Mouse (Mus musculus) midbrain, embryonic 15.5 days (tissue): Measurements from ENCODE around the gene Pax6. TPM values are rescaled to one million over a fixed set of nuclear protein-coding genes. Genes with fewer than 3 reads are reported as not detected.

ENCODE experiments used
- ATAC-seq: fragments of 200-750 bp; cut with Nextera tagmentation; replicated peaks from 2 replicates; pipeline ENCODE4 v1.8.0; 2017; ENCODE audit warnings: moderate TSS enrichment
- H3K27ac ChIP-seq: fragments of 300-500 bp; sonication (generic); 2 replicates; pipeline ENCODE4 v1.5.1; 2015; ENCODE audit warnings: mild to moderate bottlenecking, inconsistent platforms
- H3K27me3 ChIP-seq: fragments of 300-500 bp; sonication (generic); replicated peaks from 2 replicates; pipeline ENCODE4 v1.6.1; 2015; ENCODE audit warnings: inconsistent platforms
- H3K36me3 ChIP-seq: fragments of 300-500 bp; sonication (generic); replicated peaks from 2 replicates; pipeline ENCODE4 v1.6.1; 2015; ENCODE audit warnings: inconsistent platforms
- H3K4me1 ChIP-seq: fragments of 300-500 bp; sonication (generic); 2 replicates; pipeline ENCODE4 v1.6.1; 2015; ENCODE audit warnings: inconsistent platforms
- H3K4me2 ChIP-seq: fragments of 300-500 bp; sonication (generic); 2 replicates; pipeline ENCODE4 v1.6.1; 2015; ENCODE audit warnings: inconsistent platforms, mild to moderate bottlenecking, moderate library complexity
- H3K4me3 ChIP-seq: fragments of 300-500 bp; sonication (generic); 2 replicates; pipeline ENCODE4 v1.5.1; 2015; ENCODE audit warnings: mild to moderate bottlenecking, inconsistent platforms
- H3K9ac ChIP-seq: fragments of 300-500 bp; sonication (generic); 2 replicates; pipeline ENCODE4 v1.6.1; 2015; ENCODE audit warnings: mild to moderate bottlenecking, inconsistent platforms
- H3K9me3 ChIP-seq: fragments of 300-500 bp; sonication (generic); 2 replicates; pipeline ENCODE4 v1.6.1; 2016; ENCODE audit warnings: inconsistent platforms
- WGBS: fragments of 180-500 bp; shearing (Covaris S2); methylation state at CpG from one replicate; pipeline ENCODE4 v1.1.7; 2015; ENCODE audit warnings: mixed read lengths; 5-methylcytosine and 5-hydroxymethylcytosine counted together
- polyA plus RNA-seq: library from polyadenylated mRNA; unstranded; fragments of >200 nt; fragmentation: Nextera tagmentation; extraction: Ambion mirVana; gene quantifications from 2 replicates; pipeline ENCODE4 v1.2.1, GENCODE M21; 2015

Gene Pax6
- polyA plus RNA-seq, 1 experiment from 2014 or later = 22.5 TPM

- under 1% methylated on average over 17 of the region's 17 CpGs for WGBS
- H3K9me3 ChIP-seq = no peaks in the 10 kb centered on the region
- 0 out of 2 replicates have a peak, but pooled peaks have one; percentile 6 for ATAC-seq
- peaks cover 19% of the 10 kb centered on the region for H3K4me1 ChIP-seq
- no peaks in the 10 kb centered on the region for H3K36me3 ChIP-seq
- H3K27ac ChIP-seq = 0 out of 2 replicates have a peak overlapping the region, but pooled peaks have one; percentile 21
- peak overlapping the region; percentile 33 for H3K4me2 ChIP-seq
- H3K4me3 ChIP-seq = 0 out of 2 replicates have a peak overlapping the region, but pooled peaks have one; percentile 11
- H3K9ac ChIP-seq = no peak overlapping the region
- peaks cover 83% of the 10 kb centered on the region for H3K27me3 ChIP-seq
These were observed 19.3 kb downstream of the Pax6 start for GRCm38 (mm10) chr2:105688011-105688410.

DNA sequence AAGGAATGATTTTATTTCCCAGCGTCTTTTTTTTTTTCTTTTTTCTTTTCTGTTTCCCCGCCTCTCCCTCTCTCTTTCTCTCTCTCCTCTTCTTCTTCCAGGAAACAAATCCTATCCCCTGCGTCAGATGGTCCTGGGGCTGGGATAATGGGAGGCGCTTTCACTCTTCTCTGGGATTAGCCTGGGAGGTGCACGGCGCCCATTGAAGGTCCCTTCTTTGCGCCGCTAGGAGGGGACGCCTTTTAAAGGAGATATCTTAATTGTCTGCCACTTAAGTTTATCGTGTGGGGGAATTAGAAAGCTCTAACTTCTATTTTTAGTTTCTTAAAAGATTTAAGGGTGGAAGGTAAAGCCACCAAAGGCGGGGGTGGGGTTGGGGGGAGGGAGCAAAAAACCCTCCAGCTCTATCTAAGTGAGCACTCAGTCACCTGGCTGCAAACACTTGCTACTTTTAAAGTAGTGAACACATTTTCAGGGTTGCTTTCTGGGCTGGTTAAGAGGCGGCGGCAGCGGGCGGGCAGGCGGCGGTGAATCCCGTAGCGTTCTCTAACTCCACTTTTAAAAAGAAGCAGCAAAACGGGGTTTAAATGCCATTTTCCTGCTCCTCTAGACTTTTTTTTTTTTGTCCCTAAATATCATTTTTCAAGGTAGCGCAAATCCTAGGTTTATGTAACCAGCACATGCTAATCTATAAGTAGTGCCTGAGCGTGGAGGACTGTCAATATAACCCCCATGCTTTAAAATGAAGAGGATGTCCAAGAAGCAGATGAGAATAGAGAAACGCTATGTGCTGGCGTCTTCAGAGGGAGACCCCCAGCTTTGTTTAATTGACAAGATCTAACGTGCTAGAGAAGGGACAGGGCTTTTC is 20.0 kb downstream of the Pax6 start:
- WGBS = 1% methylated on average over 25 of the region's 25 CpGs
- ATAC-seq = no peak

DNA sequence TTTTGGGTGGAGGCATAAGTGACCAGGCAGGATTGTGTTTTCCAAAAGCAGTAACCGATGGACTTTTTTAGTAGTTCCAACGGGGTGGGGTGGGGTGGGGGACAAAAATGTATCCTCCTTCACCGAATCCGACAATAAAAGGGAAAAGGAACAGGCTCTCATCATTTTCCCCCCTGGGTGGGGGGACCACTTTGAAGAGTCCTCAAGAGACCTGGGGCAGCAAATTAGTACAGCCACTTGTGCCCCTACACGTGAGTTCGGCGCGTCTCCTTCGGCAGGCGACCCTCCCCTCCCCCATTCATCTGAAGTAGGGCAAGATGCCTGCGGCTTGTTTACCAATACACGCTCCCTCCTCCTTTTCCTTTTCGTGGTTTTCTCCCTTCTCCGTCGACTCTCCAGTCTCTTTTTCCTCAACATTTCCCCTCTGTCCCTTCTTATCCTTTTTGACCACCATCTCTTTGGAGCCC is 20.6 kb downstream of the Pax6 start:
- Histone ChIP-seq H3K4me2 (peak overlapping the region; percentile 33), H3K27ac (no peak overlapping the region), H3K27me3 (peaks cover 83% of the 10 kb centered on the region), H3K4me1 (peaks cover 19% of the 10 kb centered on the region), H3K36me3 (no peaks in the 10 kb centered on the region), H3K4me3 (peak overlapping the region; percentile 5; the same call in 1 of the 2 replicates), H3K9ac (no peak overlapping the region), H3K9me3 (no peaks in the 10 kb centered on the region)
- no peak for ATAC-seq
- 0% methylated on average over 15 of the region's 15 CpGs for WGBS

More for the DNA sequence above, 20.0 kb downstream of the Pax6 start:
- Histone ChIP-seq H3K27ac (no peak overlapping the region), H3K4me3 (peak overlapping the region; percentile 5; the same call in 1 of the 2 replicates), H3K36me3 (no peaks in the 10 kb centered on the region), H3K27me3 (peaks cover 85% of the 10 kb centered on the region), H3K9me3 (no peaks in the 10 kb centered on the region), H3K4me1 (peaks cover 19% of the 10 kb centered on the region), H3K9ac (no peak overlapping the region), H3K4me2 (peak overlapping the region; percentile 33)

DNA sequence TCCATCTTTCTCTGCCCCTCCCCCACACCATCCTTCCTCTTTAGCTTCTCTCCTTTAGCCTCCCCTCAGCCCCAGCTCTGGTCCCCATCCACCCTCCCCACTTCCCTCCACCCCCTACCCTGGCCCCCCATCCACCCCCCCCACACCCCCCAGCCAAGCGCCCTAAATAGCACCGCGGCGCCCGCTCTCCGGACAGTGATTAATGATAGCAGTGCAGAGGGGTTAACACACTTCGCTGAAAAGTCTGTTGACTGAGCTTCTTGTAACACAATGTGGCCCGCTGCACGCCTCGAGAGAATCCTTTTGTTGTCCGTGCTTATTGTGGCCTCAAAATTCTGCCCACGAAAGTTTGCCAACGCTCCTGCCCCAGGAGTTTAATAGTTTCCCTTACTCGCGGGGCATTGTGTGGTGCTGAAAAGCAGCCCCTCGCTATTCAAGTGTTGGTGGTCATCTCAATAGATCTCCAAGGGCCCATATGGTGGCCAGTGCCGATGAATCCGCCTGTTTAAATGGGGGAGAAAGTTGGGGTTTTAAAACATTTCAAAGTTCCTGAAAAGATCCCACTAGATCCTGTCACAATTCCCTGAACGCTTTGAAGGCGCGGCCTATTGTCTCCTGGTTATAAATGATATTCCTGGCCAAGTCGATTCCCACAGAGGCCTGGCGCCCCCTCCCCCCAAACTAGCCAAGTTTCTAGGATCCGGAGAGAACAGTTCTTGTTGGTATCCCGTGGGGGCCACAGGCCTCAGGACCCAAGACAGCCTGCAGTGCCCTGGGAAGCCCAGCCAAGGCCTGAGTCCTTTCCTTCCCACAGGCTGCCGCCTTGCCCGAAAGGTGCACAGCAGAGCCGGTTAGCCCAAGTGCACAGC is 21.3 kb downstream of the Pax6 start:
- Histone ChIP-seq H3K4me3 (no peak overlapping the region), H3K4me1 (peaks cover 19% of the 10 kb centered on the region), H3K4me2 (peak overlapping the region; percentile 33), H3K27me3 (peaks cover 82% of the 10 kb centered on the region), H3K9ac (no peak overlapping the region), H3K9me3 (no peaks in the 10 kb centered on the region), H3K36me3 (no peaks in the 10 kb centered on the region), H3K27ac (no peak overlapping the region)
- no peak; the same call in 1 of the 2 replicates for ATAC-seq
- 2% methylated on average over 28 of the region's 28 CpGs for WGBS

GRCm38 (mm10) chr2:105691296-105691695 is 22.6 kb downstream of the Pax6 start:
- peaks cover 19% of the 10 kb centered on the region for H3K4me1 ChIP-seq
- H3K27ac ChIP-seq = no peak overlapping the region
- no peak for ATAC-seq
- H3K9ac ChIP-seq = no peak overlapping the region
- 6% methylated on average over 10 of the region's 10 CpGs for WGBS
- no peaks in the 10 kb centered on the region for H3K36me3 ChIP-seq
- H3K9me3 ChIP-seq = no peaks in the 10 kb centered on the region
- peaks cover 78% of the 10 kb centered on the region for H3K27me3 ChIP-seq
- H3K4me2 ChIP-seq = no peak overlapping the region
- H3K4me3 ChIP-seq = no peak overlapping the region

DNA sequence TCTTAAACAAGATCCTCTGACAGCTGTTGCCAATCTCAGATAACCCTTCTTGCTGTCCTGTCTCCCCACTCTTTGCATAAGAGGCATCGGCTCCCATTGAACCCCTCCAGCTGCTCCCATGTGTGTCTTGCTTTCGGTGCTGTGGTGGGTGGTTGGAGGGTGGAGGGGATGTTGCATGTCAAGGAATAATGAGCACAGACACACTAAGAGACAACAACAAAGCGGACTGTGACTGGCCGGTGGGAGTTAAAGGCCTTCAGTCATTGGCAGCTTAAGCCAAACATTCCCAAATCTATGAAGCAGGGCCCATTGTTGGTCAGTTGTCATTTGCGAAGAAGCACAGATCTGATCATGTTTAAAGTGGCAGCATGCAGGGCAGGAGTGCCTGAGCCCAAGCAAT is 29.0 kb downstream of the Pax6 start:
- H3K27me3 ChIP-seq = peaks cover 31% of the 10 kb centered on the region
- WGBS = 59% methylated on average over 5 of the region's 5 CpGs

GRCm38 (mm10) chr2:105698631-105699030 is 29.9 kb downstream of the Pax6 start:
- no peaks in the 10 kb centered on the region for H3K9me3 ChIP-seq
- H3K4me2 ChIP-seq = no peak overlapping the region
- peaks cover 22% of the 10 kb centered on the region for H3K27me3 ChIP-seq
- H3K9ac ChIP-seq = no peak overlapping the region
- no peak overlapping the region for H3K27ac ChIP-seq
- no peak overlapping the region for H3K4me3 ChIP-seq
- no peaks in the 10 kb centered on the region for H3K36me3 ChIP-seq
- ATAC-seq = no peak; the same call in 1 of the 2 replicates
- WGBS = 88% methylated on average over 2 of the region's 2 CpGs
- no peaks in the 10 kb centered on the region for H3K4me1 ChIP-seq

More for the DNA sequence above, 29.0 kb downstream of the Pax6 start:
- no peak for ATAC-seq
- no peak overlapping the region for H3K4me2 ChIP-seq
- H3K4me3 ChIP-seq = no peak overlapping the region
- no peaks in the 10 kb centered on the region for H3K4me1 ChIP-seq
- H3K36me3 ChIP-seq = no peaks in the 10 kb centered on the region
- H3K27ac ChIP-seq = no peak overlapping the region
- H3K9me3 ChIP-seq = no peaks in the 10 kb centered on the region
- H3K9ac ChIP-seq = no peak overlapping the region

DNA sequence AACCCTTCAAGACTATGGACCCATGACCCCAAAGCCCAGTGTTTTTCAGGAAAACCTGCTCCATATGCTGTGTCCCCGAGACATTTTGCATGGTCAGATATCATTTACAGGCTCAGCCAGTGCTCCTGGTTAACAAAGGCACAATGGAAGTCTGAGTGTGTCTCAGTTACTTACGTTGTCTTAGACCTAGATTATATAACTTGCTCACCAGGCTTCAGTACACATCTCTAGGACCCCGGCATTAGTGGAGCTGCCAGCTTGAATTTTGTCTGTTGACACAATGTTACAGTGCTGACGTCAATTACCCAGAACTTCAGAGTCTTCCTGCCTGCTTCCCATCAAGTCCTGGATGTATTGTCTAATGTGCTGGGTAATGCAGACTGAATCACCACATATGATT is 33.1 kb downstream of the Pax6 start:
- no peak overlapping the region for H3K9ac ChIP-seq
- no peaks in the 10 kb centered on the region for H3K9me3 ChIP-seq
- H3K4me3 ChIP-seq = no peak overlapping the region
- H3K36me3 ChIP-seq = no peaks in the 10 kb centered on the region
- H3K27ac ChIP-seq = no peak overlapping the region
- 67% methylated on average over 4 of the region's 4 CpGs for WGBS
- H3K4me2 ChIP-seq = no peak overlapping the region
- no peaks in the 10 kb centered on the region for H3K4me1 ChIP-seq
- peaks cover 5% of the 10 kb centered on the region; the same call in 1 of the 2 replicates for H3K27me3 ChIP-seq
- ATAC-seq = no peak

DNA sequence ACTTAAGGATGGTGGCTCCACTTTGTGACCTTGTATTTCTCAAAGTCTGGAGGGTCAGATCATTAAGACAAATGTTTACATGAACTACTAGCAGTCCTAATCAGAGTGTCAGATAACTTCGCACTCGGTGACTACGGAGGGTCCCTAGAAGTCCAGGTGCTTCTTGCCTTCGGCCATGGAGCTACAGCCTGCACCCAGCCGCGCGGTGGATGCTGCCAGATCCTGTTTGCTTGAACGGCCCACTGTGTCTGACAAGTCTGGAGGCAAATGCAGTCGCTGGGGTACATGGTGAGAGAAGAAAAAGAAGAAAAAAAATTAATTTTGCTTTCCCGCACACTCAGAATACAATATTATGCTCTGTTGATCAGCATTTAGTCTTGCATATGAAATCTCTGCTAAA is 33.9 kb downstream of the Pax6 start:
- no peak overlapping the region for H3K27ac ChIP-seq
- no peaks in the 10 kb centered on the region for H3K4me1 ChIP-seq
- 79% methylated on average over 10 of the region's 10 CpGs for WGBS
- no peak overlapping the region for H3K4me3 ChIP-seq
- H3K9me3 ChIP-seq = no peaks in the 10 kb centered on the region
- ATAC-seq = no peak
- peaks cover 5% of the 10 kb centered on the region; the same call in 1 of the 2 replicates for H3K27me3 ChIP-seq
- no peaks in the 10 kb centered on the region for H3K36me3 ChIP-seq
- H3K9ac ChIP-seq = no peak overlapping the region
- no peak overlapping the region for H3K4me2 ChIP-seq

- Histone ChIP-seq H3K4me3 (no peak overlapping the region), H3K36me3 (no peaks in the 10 kb centered on the region), H3K4me2 (no peak overlapping the region), H3K9ac (no peak overlapping the region), H3K27me3 (no peaks in the 10 kb centered on the region), H3K27ac (no peak overlapping the region), H3K4me1 (no peaks in the 10 kb centered on the region), H3K9me3 (no peaks in the 10 kb centered on the region)
- 51% methylated on average over 2 of the region's 2 CpGs for WGBS
- ATAC-seq = no peak
These were observed 36.6 kb downstream of the Pax6 start for GRCm38 (mm10) chr2:105705320-105705719.

DNA sequence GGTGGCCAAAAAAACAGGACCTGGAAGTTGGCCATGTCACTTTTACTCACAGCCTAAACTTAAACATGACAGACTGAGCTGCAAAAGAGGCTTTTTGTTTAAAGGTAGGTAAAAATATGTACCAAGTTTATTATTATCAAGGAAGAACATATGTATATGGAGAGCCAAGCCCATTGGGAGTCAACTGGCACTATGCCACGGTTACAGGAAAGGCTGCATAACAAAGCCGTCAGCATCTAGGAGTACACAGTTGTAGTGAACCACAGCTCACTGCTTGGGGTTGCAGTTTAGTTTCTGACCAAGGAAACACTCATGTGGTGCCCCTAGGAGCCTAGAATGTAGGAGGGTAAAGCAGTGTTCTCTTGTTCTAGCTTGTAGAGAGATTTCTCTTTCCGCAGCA is 40.4 kb downstream of the Pax6 start:
- H3K4me3 ChIP-seq = no peak overlapping the region
- WGBS = 81% methylated on average over 3 of the region's 3 CpGs
- no peak for ATAC-seq

GRCm38 (mm10) chr2:105710511-105710910 is 41.8 kb downstream of the Pax6 start:
- ATAC-seq = no peak
- Histone ChIP-seq H3K36me3 (no peaks in the 10 kb centered on the region), H3K9ac (no peak overlapping the region), H3K9me3 (no peaks in the 10 kb centered on the region), H3K27ac (no peak overlapping the region), H3K4me2 (no peak overlapping the region), H3K4me3 (no peak overlapping the region), H3K4me1 (no peaks in the 10 kb centered on the region), H3K27me3 (0 out of 2 replicates have a peak, but pooled peaks cover 10% of the 10 kb centered on the region)
- WGBS = 62% methylated on average over 3 of the region's 3 CpGs

More for the DNA sequence above, 40.4 kb downstream of the Pax6 start:
- no peaks in the 10 kb centered on the region for H3K4me1 ChIP-seq
- H3K9ac ChIP-seq = no peak overlapping the region
- H3K36me3 ChIP-seq = no peaks in the 10 kb centered on the region
- 0 out of 2 replicates have a peak, but pooled peaks cover 3% of the 10 kb centered on the region for H3K27me3 ChIP-seq
- H3K9me3 ChIP-seq = no peaks in the 10 kb centered on the region
- no peak overlapping the region for H3K4me2 ChIP-seq
- H3K27ac ChIP-seq = no peak overlapping the region
